Mouse (Mus musculus) C2C12 (cell line): ENCODE measurements around the gene Lef1.

Experiments
- CEBPB ChIP-seq: IDR thresholded peaks from one replicate; pipeline ENCODE4 v1.6.1; 2011; ENCODE audit warnings: low read depth, mild to moderate bottlenecking, control low read depth, moderate library complexity
- CTCF ChIP-seq: IDR thresholded peaks from one replicate; pipeline ENCODE4 v1.5.1; 2011; ENCODE audit not compliant: control insufficient read depth, insufficient read depth, insufficient read length
- MAX ChIP-seq: IDR thresholded peaks from one replicate; pipeline ENCODE4 v1.6.1; 2011; ENCODE audit warnings: mild to moderate bottlenecking, control low read depth
- MYOG ChIP-seq: IDR thresholded peaks from one replicate; pipeline ENCODE4 v1.6.1; 2011; ENCODE audit not compliant: control insufficient read depth, insufficient read length; ENCODE audit errors: extremely low read depth
- USF1 ChIP-seq: IDR thresholded peaks from one replicate; pipeline ENCODE4 v1.6.1; 2011; ENCODE audit warnings: low read depth, mild to moderate bottlenecking, control low read depth, moderate library complexity

GRCm38 (mm10) chr3:131198991-131199390 is 88.7 kb downstream of the Lef1 start:
- no peak for TF ChIP-seq CTCF
- no peak for TF ChIP-seq CEBPB
- TF ChIP-seq USF1: no peak
- TF ChIP-seq MAX: no peak
- TF ChIP-seq MYOG: no peak
